In the genomic region with DNA sequence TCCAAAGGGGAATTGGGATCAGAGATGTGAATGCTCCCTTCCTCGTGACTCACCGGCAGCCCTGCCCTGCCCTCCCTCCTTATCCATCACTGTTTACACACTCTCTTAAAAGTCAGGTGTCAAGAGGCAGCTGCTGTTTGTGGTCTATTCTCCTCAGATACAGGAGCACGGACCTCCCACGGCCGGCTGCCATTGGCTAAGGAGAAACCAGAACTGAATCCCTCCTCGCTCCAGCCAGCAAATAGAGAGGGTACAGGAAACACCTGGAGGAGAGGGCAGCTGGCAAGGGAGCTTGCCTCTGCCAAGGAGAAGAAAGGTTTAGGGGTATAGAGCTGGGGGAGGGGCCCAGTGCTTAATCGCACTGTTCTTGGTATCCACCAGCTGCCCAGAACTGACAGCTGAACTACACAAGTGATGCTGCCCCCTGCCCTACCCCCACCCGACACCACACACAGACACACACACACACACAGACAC, we compare ENCODE assay signal across 8 mouse cellular contexts. TPM values are rescaled to one million over a fixed set of nuclear protein-coding genes. Genes with fewer than 3 reads are reported as not detected.
DNase-seq lines count a peak whose midpoint lies in the region; ATAC-seq lines count a peak whose summit lies in the region.

No protein-coding gene starts in this region.

- ATAC-seq in common myeloid progenitor, adult 5-6 weeks (replicated peaks; ENCODE audit: low read depth, poor library complexity, severe bottlenecking), result peak; percentile 68
- ATAC-seq in hindbrain, embryonic 12.5 days (ENCODE audit: low FRiP score), result no peak
- ATAC-seq in midbrain, embryonic 16.5 days, result 0 out of 2 replicates have a peak, but pooled peaks have one; percentile 6

- H3K9ac ChIP-seq in hindbrain, embryonic 12.5 days, result no peak overlapping the region; the same call in 1 of the 2 replicates
- H3K9ac ChIP-seq in midbrain, embryonic 16.5 days (ENCODE audit: low read depth, low read length), result no peak overlapping the region; the same call in 1 of the 2 replicates

- no peak overlapping the region for H3K4me2 ChIP-seq in hindbrain, embryonic 12.5 days (replicated peaks)
- no peak overlapping the region for H3K4me2 ChIP-seq in midbrain, embryonic 16.5 days (ENCODE audit: low read length)

- H3K27me3 ChIP-seq in hindbrain, embryonic 12.5 days, result no peaks in the 10 kb centered on the region
- H3K27me3 ChIP-seq in midbrain, embryonic 16.5 days (ENCODE audit: control insufficient read depth, insufficient read depth, low read depth, low read length), result no peaks in the 10 kb centered on the region

- no peaks in the 10 kb centered on the region for H3K9me3 ChIP-seq in hindbrain, embryonic 12.5 days (replicated peaks)
- no peaks in the 10 kb centered on the region for H3K9me3 ChIP-seq in midbrain, embryonic 16.5 days (replicated peaks; ENCODE audit: control insufficient read depth, low read length, poor library complexity, severe bottlenecking)

- WGBS in hindbrain, embryonic 12.5 days, result 10% methylated on average over 8 of the region's 8 CpGs
- 7% methylated on average over 8 of the region's 8 CpGs for WGBS in midbrain, embryonic 16.5 days

- H3K4me1 ChIP-seq in hindbrain, embryonic 12.5 days, result peaks cover 84% of the 10 kb centered on the region
- H3K4me1 ChIP-seq in midbrain, embryonic 16.5 days (ENCODE audit: control insufficient read depth, insufficient read depth, low read length), result peaks cover 36% of the 10 kb centered on the region

- H3K4me3 ChIP-seq in hindbrain, embryonic 12.5 days, result no peak overlapping the region
- no peak overlapping the region for H3K4me3 ChIP-seq in midbrain, embryonic 16.5 days (ENCODE audit: low read depth, low read length)

- H3K27ac ChIP-seq in hindbrain, embryonic 12.5 days, result peak overlapping the region; percentile 98
- peak overlapping the region; percentile 25; the same call in 1 of the 2 replicates for H3K27ac ChIP-seq in midbrain, embryonic 16.5 days (ENCODE audit: low read length)

- DNase-seq in adrenal gland, postnatal 36 days, result peak; percentile 37 to 44
- DNase-seq in adrenal gland, adult 2 months, result no peak
- DNase-seq in liver, result peak; percentile 54
- no peak for DNase-seq in layer of hippocampus, adult 9-11 months
- DNase-seq in left cerebral cortex, adult 9 months (ENCODE audit: low spot score in 2 of 2), result no peak

- no peaks in the 10 kb centered on the region for H3K36me3 ChIP-seq in hindbrain, embryonic 12.5 days
- H3K36me3 ChIP-seq in midbrain, embryonic 16.5 days (ENCODE audit: control insufficient read depth, insufficient read depth, low read length), result no peaks in the 10 kb centered on the region

RNA-seq across cellular contexts. Expression of a gene that starts 11.7 kb away (rescaled TPM):
- total RNA-seq in adrenal gland, postnatal 36 days (2021), result 10 to 100 TPM; 38.7 to 39.1 TPM
- 10 to 100 TPM; 20.3 to 55.2 TPM for total RNA-seq in adrenal gland, adult 2 months (2021)
- 18.9 and 25.1 TPM in 2 replicates for polyA plus RNA-seq in adrenal gland, adult 2 months (2012; rRNA removed)
- total RNA-seq in common myeloid progenitor, adult 5-6 weeks (2017), result 87.7 and 93.6 TPM in 2 replicates
- polyA plus RNA-seq in hindbrain, embryonic 12.5 days (2016; fragmentation: Nextera tagmentation; extraction: Ambion mirVana), result 90.4 and 105 TPM in 2 replicates
- 27.2 and 34.9 TPM in 2 replicates for polyA plus RNA-seq in midbrain, embryonic 16.5 days (2015; fragmentation: Nextera tagmentation; extraction: Ambion mirVana)

RNA-seq across cellular contexts. Expression of a gene that starts 30.1 kb away (rescaled TPM):
- 1 to 10 TPM; 9.3 to 9.8 TPM for total RNA-seq in adrenal gland, postnatal 36 days (2021)
- total RNA-seq in adrenal gland, adult 2 months (2021), result 10 to 100 TPM; 10.1 to 12.4 TPM
- polyA plus RNA-seq in adrenal gland, adult 2 months (2012; rRNA removed), result 13.4 and 17.9 TPM in 2 replicates
- not detected in 2 replicates for total RNA-seq in common myeloid progenitor, adult 5-6 weeks (2017)
- 12.7 and 19.8 TPM in 2 replicates for polyA plus RNA-seq in hindbrain, embryonic 12.5 days (2016; fragmentation: Nextera tagmentation; extraction: Ambion mirVana)
- polyA plus RNA-seq in midbrain, embryonic 16.5 days (2015; fragmentation: Nextera tagmentation; extraction: Ambion mirVana), result 9.8 and 15.2 TPM in 2 replicates

RNA-seq across cellular contexts. Expression of a gene that starts 43.9 kb away (rescaled TPM):
- not detected for total RNA-seq in adrenal gland, postnatal 36 days (2021)
- not detected for total RNA-seq in adrenal gland, adult 2 months (2021)
- 0.07 and 0.08 TPM in 2 replicates for polyA plus RNA-seq in adrenal gland, adult 2 months (2012; rRNA removed)
- total RNA-seq in common myeloid progenitor, adult 5-6 weeks (2017), result 0.53 and 0.55 TPM in 2 replicates
- polyA plus RNA-seq in hindbrain, embryonic 12.5 days (2016; fragmentation: Nextera tagmentation; extraction: Ambion mirVana), result 0.13 TPM in 1 of 2 replicates, not detected in the other
- 0.21 TPM in 1 of 2 replicates, not detected in the other for polyA plus RNA-seq in midbrain, embryonic 16.5 days (2015; fragmentation: Nextera tagmentation; extraction: Ambion mirVana)

Comparison
In these comparisons a context has a peak if more than half of its experiments do, and no peak if none do; other contexts are left out.
1. DNase-seq: peak in adrenal gland, postnatal 36 days (2 of 2) and liver (single experiment); none in adrenal gland, adult 2 months (single experiment), layer of hippocampus, adult 9-11 months (single experiment) and left cerebral cortex, adult 9 months (0 of 2).
2. RNA of a gene that starts 30.1 kb away (total RNA-seq): 10.1 to 12.4 TPM in adrenal gland, adult 2 months and 9.3 to 9.8 TPM in adrenal gland, postnatal 36 days; not detected in common myeloid progenitor, adult 5-6 weeks; every median in the first group is over 10 times any median in the second.